Mouse (Mus musculus) limb, embryonic 14.5 days (tissue): ENCODE results near the gene Setd3. TPM values are rescaled to one million over a fixed set of nuclear protein-coding genes. Genes with fewer than 3 reads are reported as not detected.

ENCODE experiments used
- ATAC-seq: fragments of 200-750 bp; cut with Nextera tagmentation; 2 replicates; pipeline ENCODE4 v1.8.0; 2017; ENCODE audit warnings: low read depth, moderate number of reproducible peaks, moderate TSS enrichment; ENCODE audit not compliant: low FRiP score
- DNase-seq: peaks from one replicate; pipeline ENCODE4 v3.0.0-alpha.2; 2015; ENCODE audit warnings: low spot score
- H3K27ac ChIP-seq: fragments of 300-500 bp; sonication (generic); replicated peaks from 2 replicates; pipeline ENCODE4 v1.5.1; 2014; ENCODE audit warnings: low read depth, mild to moderate bottlenecking, low read length, moderate library complexity, mixed read lengths
- H3K27me3 ChIP-seq: fragments of 300-500 bp; sonication (generic); 2 replicates; pipeline ENCODE4 v1.6.1; 2014; ENCODE audit warnings: low read length, mixed read lengths; ENCODE audit not compliant: control insufficient read depth, insufficient read depth
- H3K36me3 ChIP-seq: fragments of 300-500 bp; sonication (generic); 2 replicates; pipeline ENCODE4 v1.6.1; 2014; ENCODE audit warnings: mild to moderate bottlenecking, low read length, moderate library complexity, mixed read lengths; ENCODE audit not compliant: control insufficient read depth, insufficient read depth
- H3K4me1 ChIP-seq: fragments of 300-500 bp; sonication (generic); 2 replicates; pipeline ENCODE4 v1.6.1; 2014; ENCODE audit warnings: antibody characterized with exemption, low read length, mixed read lengths; ENCODE audit not compliant: control insufficient read depth, insufficient read depth
- H3K4me2 ChIP-seq: fragments of 300-500 bp; sonication (generic); replicated peaks from 2 replicates; pipeline ENCODE4 v1.6.1; 2014; ENCODE audit warnings: low read depth, mild to moderate bottlenecking, low read length, moderate library complexity; ENCODE audit not compliant: severe bottlenecking
- H3K4me3 ChIP-seq: fragments of 300-500 bp; sonication (generic); replicated peaks from 2 replicates; pipeline ENCODE4 v1.5.1; 2014; ENCODE audit warnings: low read length
- H3K9ac ChIP-seq: fragments of 300-500 bp; sonication (generic); 2 replicates; pipeline ENCODE4 v1.6.1; 2014; ENCODE audit warnings: mild to moderate bottlenecking, low read depth, low read length, moderate library complexity; ENCODE audit not compliant: severe bottlenecking
- H3K9me3 ChIP-seq: fragments of 300-500 bp; sonication (generic); 2 replicates; pipeline ENCODE4 v1.6.1; 2016; ENCODE audit warnings: low read length; ENCODE audit not compliant: control insufficient read depth
- POLR2A ChIP-seq: fragments of 200-500 bp; IDR thresholded peaks from 2 replicates; pipeline ENCODE4 v1.8.0; 2012; ENCODE audit warnings: inconsistent platforms, mild to moderate bottlenecking, moderate library complexity, borderline replicate concordance; ENCODE audit not compliant: insufficient read depth, insufficient read length; ENCODE audit errors: extremely low read depth
- WGBS: fragments of 180-500 bp; shearing (Covaris S2); extraction: QIAGEN DNeasy Blood & Tissue Kit; methylation state at CpG from one replicate; pipeline ENCODE4 v1.1.7; 2014; 5-methylcytosine and 5-hydroxymethylcytosine counted together
- polyA plus RNA-seq, 2 experiments: library from polyadenylated mRNA; depleted of rRNA in 1 of 2; stranded (reverse) in 1 of 2; unstranded in 1 of 2; fragments of >200 nt; fragmentation: Nextera tagmentation in 1 of 2; extraction: Ambion mirVana in 1 of 2; gene quantifications; 2 replicates each; pipeline versions ENCODE4 v1.2.1 to v1.2.3; 2012 to 2014

Setd3 gene
- polyA plus RNA-seq, 2 experiments, result 62.5 to 76.1 TPM

DNA sequence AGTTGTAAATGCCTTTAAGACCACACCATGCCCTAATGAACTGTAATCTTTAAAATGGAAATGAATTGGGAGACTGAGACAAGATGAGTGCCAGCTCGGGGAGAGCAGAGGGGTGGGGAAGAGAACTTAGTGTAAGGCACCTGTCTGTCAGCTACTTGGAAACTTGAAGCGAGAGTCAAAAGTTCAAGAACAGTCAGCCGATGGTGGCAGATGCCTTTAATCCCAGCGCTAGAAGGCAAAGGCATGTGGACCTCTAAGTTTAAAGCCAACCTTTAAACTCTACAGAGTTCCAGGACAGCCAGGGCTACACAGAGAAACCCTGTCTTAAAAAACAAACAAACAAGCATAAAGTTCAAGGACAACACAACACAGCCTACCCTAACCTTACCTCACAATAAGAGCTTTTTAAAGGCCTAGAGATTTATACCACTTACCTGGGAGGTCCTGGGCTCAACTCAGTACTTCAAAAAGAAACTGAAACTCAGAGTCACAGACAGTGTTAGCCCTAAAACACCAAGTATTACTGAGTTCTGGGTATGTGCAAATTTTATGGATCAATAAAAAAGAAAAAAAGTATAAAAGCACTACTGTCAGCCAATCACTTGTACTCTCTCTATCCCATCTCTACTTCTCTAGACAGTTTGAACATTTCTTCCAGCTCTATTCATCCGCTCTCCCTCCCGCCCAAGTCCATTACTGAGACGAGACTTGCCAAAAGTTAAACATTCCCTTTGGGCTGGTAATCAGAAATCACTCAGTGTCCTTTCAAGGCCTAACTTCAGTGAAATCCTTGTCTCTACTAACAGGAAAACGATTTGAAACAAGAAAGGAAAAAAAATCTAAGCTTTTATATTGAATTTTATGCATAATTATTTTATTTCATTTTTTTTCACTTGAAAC lies 4.3 kb downstream of the Setd3 start:
- Histone ChIP-seq H3K4me1 (peaks cover 20% of the 10 kb centered on the region), H3K9me3 (no peaks in the 10 kb centered on the region), H3K27me3 (no peaks in the 10 kb centered on the region), H3K9ac (no peak overlapping the region), H3K4me2 (no peak overlapping the region), H3K4me3 (no peak overlapping the region), H3K36me3 (no peaks in the 10 kb centered on the region), H3K27ac (no peak overlapping the region)
- no peak for DNase-seq
- TF ChIP-seq POLR2A, result no peak
- no peak for ATAC-seq
- WGBS, result 57% methylated on average over 8 of the region's 8 CpGs

DNA sequence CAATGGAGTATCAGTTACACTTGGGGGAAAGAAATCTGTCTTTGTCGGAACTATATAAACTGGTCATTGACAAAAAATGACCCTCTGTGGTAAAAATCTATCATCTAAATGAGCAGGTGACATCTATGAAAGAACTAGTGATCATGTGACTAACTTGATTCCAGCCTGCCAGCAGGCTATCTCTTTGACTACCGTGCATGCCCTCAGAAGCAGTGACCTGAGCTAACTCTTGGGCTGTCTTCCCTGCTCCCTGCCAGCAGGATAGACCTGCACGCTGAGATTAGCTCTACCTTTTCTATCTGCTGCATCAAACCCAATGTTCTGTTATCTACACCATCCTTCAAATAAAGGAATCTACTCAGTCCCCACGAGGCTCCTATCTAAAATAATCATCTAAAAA lies 6.5 kb downstream of the Setd3 start:
- Histone ChIP-seq H3K36me3 (no peaks in the 10 kb centered on the region), H3K9me3 (no peaks in the 10 kb centered on the region), H3K27me3 (no peaks in the 10 kb centered on the region), H3K4me3 (no peak overlapping the region), H3K27ac (no peak overlapping the region), H3K4me2 (no peak overlapping the region), H3K9ac (no peak overlapping the region), H3K4me1 (peaks cover 14% of the 10 kb centered on the region)
- DNase-seq (no peak), ATAC-seq (no peak)
- WGBS, result 73% methylated on average over 4 of the region's 4 CpGs
- TF ChIP-seq POLR2A, result no peak

DNA sequence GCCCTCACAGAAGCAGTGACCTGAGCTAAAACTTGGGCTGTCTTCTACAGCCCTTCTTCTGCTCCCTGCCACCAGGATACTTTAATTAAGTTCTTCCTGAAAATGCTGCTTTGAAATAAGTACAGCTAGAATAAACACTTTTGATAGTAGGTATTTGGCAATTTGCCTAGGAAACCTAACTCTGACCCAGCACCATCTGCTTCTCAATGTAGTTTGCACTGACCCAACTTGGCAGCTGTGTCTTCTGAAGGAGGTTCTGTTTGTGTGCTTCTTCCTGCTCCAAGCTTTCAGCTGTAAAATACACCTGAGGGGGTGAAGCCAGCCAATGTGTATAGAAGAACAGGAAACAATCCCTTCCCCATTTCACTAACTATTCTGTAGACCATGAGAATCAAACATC lies 7.8 kb downstream of the Setd3 start:
- H3K9ac ChIP-seq, result no peak overlapping the region
- no peaks in the 10 kb centered on the region for H3K27me3 ChIP-seq
- no peak overlapping the region for H3K4me2 ChIP-seq
- no peak overlapping the region for H3K4me3 ChIP-seq
- TF ChIP-seq POLR2A, result no peak
- H3K27ac ChIP-seq, result no peak overlapping the region
- no peaks in the 10 kb centered on the region for H3K9me3 ChIP-seq
- H3K4me1 ChIP-seq, result peaks cover 5% of the 10 kb centered on the region; the same call in 1 of the 2 replicates
- DNase-seq (no peak), ATAC-seq (no peak)
- H3K36me3 ChIP-seq, result no peaks in the 10 kb centered on the region

DNA sequence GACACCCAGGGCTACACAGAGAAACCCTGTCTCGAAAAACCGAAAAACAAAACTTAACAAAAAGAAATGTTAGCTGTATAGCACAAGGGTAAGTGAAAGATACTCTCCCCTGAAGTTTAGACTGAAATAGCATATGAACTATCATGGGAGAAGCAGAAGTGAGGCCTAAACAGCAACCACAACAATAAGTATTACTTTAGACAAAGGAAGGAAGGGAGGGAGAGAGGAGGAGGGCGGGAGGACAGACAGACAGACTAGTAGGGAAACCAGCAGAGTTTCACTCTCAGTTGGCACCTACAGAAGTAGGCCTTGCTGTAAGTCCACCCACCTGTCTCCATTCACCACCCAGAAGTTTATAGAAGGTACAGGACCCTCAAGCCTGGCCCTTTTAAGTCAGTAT lies 8.6 kb downstream of the Setd3 start:
- Histone ChIP-seq H3K9ac (no peak overlapping the region), H3K4me1 (peaks cover 5% of the 10 kb centered on the region; the same call in 1 of the 2 replicates), H3K36me3 (no peaks in the 10 kb centered on the region), H3K27me3 (no peaks in the 10 kb centered on the region), H3K4me2 (no peak overlapping the region), H3K4me3 (no peak overlapping the region), H3K27ac (no peak overlapping the region), H3K9me3 (no peaks in the 10 kb centered on the region)
- ATAC-seq (no peak), DNase-seq (no peak)
- no peak for TF ChIP-seq POLR2A
- WGBS, result 84% methylated on average over 3 of the region's 3 CpGs

DNA sequence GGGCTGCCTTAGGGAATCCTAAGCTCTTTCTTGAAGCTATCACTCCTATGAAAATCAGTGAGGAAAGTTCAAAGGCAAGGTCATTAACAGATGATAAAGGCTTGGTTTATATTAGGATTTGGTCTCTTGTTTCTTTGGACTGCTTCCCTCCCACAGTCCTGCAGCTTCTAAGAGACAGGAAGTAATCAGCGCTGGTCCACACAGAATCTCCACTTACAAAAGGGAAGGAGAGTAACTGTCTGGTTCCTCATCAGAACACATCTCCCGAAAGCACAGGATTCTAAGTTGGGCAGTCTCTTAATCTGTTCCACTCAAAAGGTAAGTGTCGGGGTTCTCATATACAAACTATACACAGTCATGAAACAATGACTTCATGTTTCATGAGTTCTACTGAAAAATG lies 10.2 kb downstream of the Setd3 start:
- H3K4me3 ChIP-seq, result no peak overlapping the region
- no peak for TF ChIP-seq POLR2A
- H3K4me2 ChIP-seq, result no peak overlapping the region
- WGBS, result 64% methylated on average over 3 of the region's 3 CpGs
- no peak overlapping the region for H3K27ac ChIP-seq
- no peaks in the 10 kb centered on the region for H3K27me3 ChIP-seq
- H3K36me3 ChIP-seq, result peaks cover 2% of the 10 kb centered on the region; the same call in 1 of the 2 replicates
- ATAC-seq (no peak), DNase-seq (no peak)
- no peak overlapping the region for H3K9ac ChIP-seq
- H3K9me3 ChIP-seq, result no peaks in the 10 kb centered on the region
- H3K4me1 ChIP-seq, result no peaks in the 10 kb centered on the region; the same call in 1 of the 2 replicates
